Mouse (Mus musculus) layer of hippocampus, adult 18-20 months (tissue): Measurements from ENCODE around the gene Ppp4c. TPM values are rescaled to one million over a fixed set of nuclear protein-coding genes. Genes with fewer than 3 reads are reported as not detected.

Source experiments
- DNase-seq, 2 experiments: peaks; one replicate each; pipeline ENCODE4 v3.0.0; 2022; ENCODE audit warnings: low spot score in 2 of 2
- total RNA-seq, 2 experiments: library from RNA; stranded (reverse); gene quantifications; 2 replicates each; pipeline ENCODE4 v1.2.3; 2021

Gene Ppp4c
- total RNA-seq, 2 experiments from 2014 or later: 48.9 to 54.5 TPM

GRCm38 (mm10) chr7:126759672-126760390 lies 32.5 kb downstream of the Ppp4c start:
- DNase-seq: no peak

GRCm38 (mm10) chr7:126759050-126759671 lies 33.1 kb downstream of the Ppp4c start, which contains the start of gene Mapk3:
Gene Mapk3, plus strand, starts transcription at chr7:126759601.
- peak; percentile 80 to 92 for DNase-seq

GRCm38 (mm10) chr7:126758539-126758938 lies 33.8 kb downstream of the Ppp4c start:
- no peak for DNase-seq

GRCm38 (mm10) chr7:126754866-126755265 lies 37.4 kb downstream of the Ppp4c start:
- DNase-seq: peak in 1 of 2 experiments; percentile 81

DNA sequence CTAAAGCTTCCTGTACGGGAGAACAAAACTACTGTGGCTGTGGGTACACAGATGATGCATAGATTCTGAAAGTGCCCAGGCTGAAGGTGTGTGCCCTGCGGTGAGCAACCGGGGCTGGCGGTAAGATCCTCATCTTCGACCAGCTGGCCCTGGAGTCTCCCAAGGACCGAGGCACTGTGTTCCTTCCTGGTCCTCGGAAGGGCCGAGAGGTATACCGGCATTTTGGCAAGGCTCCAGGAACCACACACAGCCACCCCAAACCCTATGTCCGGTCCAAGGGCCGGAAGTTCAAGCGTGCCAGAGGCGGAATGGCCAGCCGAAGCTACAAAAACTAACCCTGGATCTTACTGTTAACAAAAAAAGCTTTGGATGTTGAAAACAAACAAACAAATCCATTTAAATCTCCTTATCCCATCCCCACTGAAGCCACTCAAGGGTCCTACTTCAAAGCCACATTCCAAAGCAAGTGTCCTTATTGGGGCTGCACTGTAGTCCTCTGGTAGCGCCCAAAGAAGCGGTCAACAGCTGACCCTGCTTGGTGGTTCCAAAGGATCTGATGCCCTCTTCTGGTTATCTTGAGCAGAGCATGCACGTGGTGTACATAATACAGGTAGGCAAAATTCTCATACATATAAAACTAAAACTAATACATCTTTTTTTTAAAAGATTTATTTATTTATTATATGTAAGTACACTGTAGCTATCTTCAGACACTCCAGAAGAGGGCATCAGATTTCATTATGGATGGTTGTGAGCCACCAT lies 42.5 kb downstream of the Ppp4c start:
- no peak for DNase-seq

DNA sequence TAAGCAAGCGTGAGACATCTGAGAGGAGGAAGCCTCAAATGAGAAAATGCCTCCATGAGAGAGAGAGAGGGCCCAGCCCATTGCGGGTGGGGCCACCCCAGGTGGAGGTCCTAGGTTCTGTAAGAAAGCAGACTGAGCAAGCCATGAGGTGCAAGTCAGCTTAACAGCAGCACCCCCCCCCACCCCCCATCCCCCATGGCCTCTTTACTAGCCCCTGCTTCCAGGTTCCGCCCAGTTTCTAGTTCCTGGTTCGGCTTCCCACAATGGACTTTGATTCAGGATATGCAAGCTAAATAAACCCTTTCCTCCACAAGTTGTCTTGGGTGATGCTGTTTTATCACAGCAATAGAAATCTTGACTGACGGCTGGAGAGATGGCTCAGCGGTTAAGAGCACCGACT lies 43.5 kb downstream of the Ppp4c start:
- DNase-seq: no peak

GRCm38 (mm10) chr7:126746798-126747197 lies 45.5 kb downstream of the Ppp4c start:
- DNase-seq: no peak

- no peak for DNase-seq
Observed at GRCm38 (mm10) chr7:126746066-126746465, 46.2 kb downstream of the Ppp4c start.

DNA sequence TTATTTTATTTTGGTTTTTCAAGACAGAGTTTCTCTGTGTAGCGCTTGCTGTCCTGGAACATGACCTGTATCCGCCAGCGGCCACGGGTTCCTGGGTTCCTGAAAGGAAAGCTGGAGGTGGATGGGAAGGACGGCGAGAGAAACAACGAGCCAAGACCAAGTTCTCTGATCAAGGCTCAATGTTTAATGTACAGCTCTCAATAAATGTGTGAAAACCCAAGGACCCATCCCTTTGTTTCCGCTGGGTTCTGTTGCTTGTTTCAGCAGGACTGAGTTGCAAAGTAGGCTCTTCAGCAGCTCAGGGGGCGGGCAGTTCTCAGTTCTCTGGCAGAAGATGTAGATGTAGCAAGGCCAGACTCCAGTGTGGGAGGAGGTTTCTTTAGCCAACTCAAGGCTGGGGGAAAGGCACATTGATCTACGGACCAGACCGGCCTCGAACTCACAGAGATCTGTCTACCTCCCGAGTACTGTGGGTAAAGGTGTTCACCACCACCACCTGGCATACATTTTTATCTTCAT lies 50.3 kb downstream of the Ppp4c start:
- no peak for DNase-seq

GRCm38 (mm10) chr7:126741452-126741851 lies 50.8 kb downstream of the Ppp4c start:
- no peak for DNase-seq

- DNase-seq: no peak
Observed at GRCm38 (mm10) chr7:126740977-126741376, 51.3 kb downstream of the Ppp4c start.

GRCm38 (mm10) chr7:126740132-126740735 lies 52.1 kb downstream of the Ppp4c start:
- DNase-seq: no peak

- no peak for DNase-seq
Observed at GRCm38 (mm10) chr7:126739551-126739950, 52.7 kb downstream of the Ppp4c start.

- DNase-seq: no peak
Observed at GRCm38 (mm10) chr7:126736122-126736521, 56.2 kb downstream of the Ppp4c start.

Other genes with a start within 250 kb of the Ppp4c start
- 100 to 1,000 TPM; 180 to 184 TPM for gene Eif3c, start 226.1 kb downstream of the Ppp4c start, total RNA-seq
- gene Apobr, start 207.6 kb downstream of the Ppp4c start, total RNA-seq: under 1 TPM; 0.62 to 0.94 TPM
- gene Cln3, start 206.7 kb downstream of the Ppp4c start, total RNA-seq: 10 to 100 TPM; 27.5 to 32.1 TPM
- not detected for gene Il27, start 197.6 kb downstream of the Ppp4c start, total RNA-seq
- gene Nupr1, start 161.6 kb downstream of the Ppp4c start, total RNA-seq: 1 to 10 TPM; 6.8 to 8.8 TPM
- 10 to 100 TPM; 26.1 to 33.5 TPM for gene Sgf29, start 143.2 kb downstream of the Ppp4c start, total RNA-seq
- gene Sult1a1, start 116.1 kb downstream of the Ppp4c start, total RNA-seq: 10 to 100 TPM in 1 of 2 experiments, 1 to 10 TPM in 1; 9.5 to 11.6 TPM
- 100 to 1,000 TPM; 105 to 106 TPM for gene Bola2, start 97.1 kb downstream of the Ppp4c start, total RNA-seq
- gene Slx1b, start 96.7 kb downstream of the Ppp4c start, total RNA-seq: 10 to 100 TPM; 17.3 to 17.4 TPM
- 100 to 1,000 TPM; 121 to 122 TPM for gene Coro1a, start 84.7 kb downstream of the Ppp4c start, total RNA-seq
- 100 to 1,000 TPM; 174 to 194 TPM for gene Mapk3, start 32.9 kb downstream of the Ppp4c start, total RNA-seq
- 1 to 10 TPM; 2.2 to 4.6 TPM for gene Gdpd3, start 26.2 kb downstream of the Ppp4c start, total RNA-seq
- 100 to 1,000 TPM; 286 to 300 TPM for gene Ypel3, start 15.5 kb downstream of the Ppp4c start, total RNA-seq
- under 1 TPM; 0.56 to 0.64 TPM for gene Tbx6, start 11.0 kb downstream of the Ppp4c start, total RNA-seq
- 10 to 100 TPM; 62.4 to 68.1 TPM for gene Fam57b, start 5.2 kb upstream of the Ppp4c start, total RNA-seq
- gene 4930451I11Rik, start 39.1 kb upstream of the Ppp4c start, total RNA-seq: not detected
- gene Doc2a, start 54.9 kb upstream of the Ppp4c start, total RNA-seq: 10 to 100 TPM; 15.8 to 18.5 TPM
- gene Hirip3, start 69.5 kb upstream of the Ppp4c start, total RNA-seq: 10 to 100 TPM; 25.8 to 30.9 TPM
- gene Ino80e, start 69.9 kb upstream of the Ppp4c start, total RNA-seq: 10 to 100 TPM; 48.4 to 55.6 TPM
- gene Taok2, start 92.2 kb upstream of the Ppp4c start, total RNA-seq: 100 to 1,000 TPM; 156 to 160 TPM
- 10 to 100 TPM; 18.4 to 23.1 TPM for gene Tmem219, start 130.4 kb upstream of the Ppp4c start, total RNA-seq
- gene Kctd13, start 136.4 kb upstream of the Ppp4c start, total RNA-seq: 100 to 1,000 TPM; 192 to 198 TPM
- 10 to 100 TPM; 33.3 to 33.7 TPM for gene Asphd1, start 157.1 kb upstream of the Ppp4c start, total RNA-seq
- gene Sez6l2, start 158.1 kb upstream of the Ppp4c start, total RNA-seq: 100 to 1,000 TPM; 475 to 503 TPM
- gene Cdipt, start 183.4 kb upstream of the Ppp4c start, total RNA-seq: 100 to 1,000 TPM; 164 to 166 TPM
- not detected for gene Cdiptos, start 183.6 kb upstream of the Ppp4c start, total RNA-seq
- 10 to 100 TPM in 1 of 2 experiments, 1 to 10 TPM in 1; 8.5 to 10.0 TPM for gene Mvp, start 222.1 kb upstream of the Ppp4c start, total RNA-seq
- not detected for gene Pagr1b, start 224.0 kb upstream of the Ppp4c start, total RNA-seq
- 10 to 100 TPM; 16.7 to 17.4 TPM for gene Pagr1a, start 224.9 kb upstream of the Ppp4c start, total RNA-seq
- gene Gm42742, start 228.6 kb upstream of the Ppp4c start, total RNA-seq: 10 to 100 TPM; 61.2 to 65.1 TPM
- 100 to 1,000 TPM; 246 to 261 TPM for gene Prrt2, start 228.7 kb upstream of the Ppp4c start, total RNA-seq
- gene Maz, start 234.5 kb upstream of the Ppp4c start, total RNA-seq: 100 to 1,000 TPM; 238 to 241 TPM
- gene Kif22, start 250.0 kb upstream of the Ppp4c start, total RNA-seq: 1 to 10 TPM; 3.1 to 6.0 TPM